Mouse (Mus musculus): ENCODE measurements around the gene Myom1. TPM values are rescaled to one million over a fixed set of nuclear protein-coding genes. Genes with fewer than 3 reads are reported as not detected.
A peak's percentile ranks its signal among the peaks of the same experiment; 100 is the strongest.

The Myom1 gene
- polyA plus RNA-seq, 1 experiment from 2014 or later: 1.6 TPM

- H3K36me3 ChIP-seq: no peaks in the 10 kb centered on the region
- no peaks in the 10 kb centered on the region for H3K9me3 ChIP-seq
- 89% methylated on average over 8 of the region's 8 CpGs for WGBS
- no peak overlapping the region for H3K9ac ChIP-seq
- no peak for ATAC-seq (ENCODE audit: low FRiP score)
- no peak overlapping the region for H3K4me2 ChIP-seq
- H3K27me3 ChIP-seq: no peaks in the 10 kb centered on the region
- no peak overlapping the region for H3K27ac ChIP-seq
- peaks cover 5% of the 10 kb centered on the region; the same call in 1 of the 2 replicates for H3K4me1 ChIP-seq (replicated peaks)
- H3K4me3 ChIP-seq: no peak overlapping the region
Measured at GRCm38 (mm10) chr17:71055203-71055894, 52.9 kb downstream of the Myom1 start.

GRCm38 (mm10) chr17:71056405-71056804 lies 54.0 kb downstream of the Myom1 start:
- H3K4me2 ChIP-seq: no peak overlapping the region
- H3K27me3 ChIP-seq: no peaks in the 10 kb centered on the region
- no peaks in the 10 kb centered on the region for H3K36me3 ChIP-seq
- 77% methylated on average over 7 of the region's 7 CpGs for whole genome bisulfite sequencing
- H3K4me1 ChIP-seq (replicated peaks): peaks cover 5% of the 10 kb centered on the region; the same call in 1 of the 2 replicates
- H3K27ac ChIP-seq: no peak overlapping the region
- H3K9me3 ChIP-seq: no peaks in the 10 kb centered on the region
- no peak overlapping the region for H3K9ac ChIP-seq
- no peak overlapping the region for H3K4me3 ChIP-seq
- no peak for ATAC-seq (ENCODE audit: low FRiP score)

- H3K9me3 ChIP-seq: no peaks in the 10 kb centered on the region
- ATAC-seq (ENCODE audit: low FRiP score): 0 out of 2 replicates have a peak, but pooled peaks have one; percentile 28
- peaks cover 5% of the 10 kb centered on the region; the same call in 1 of the 2 replicates for H3K4me1 ChIP-seq (replicated peaks)
- no peak overlapping the region for H3K4me3 ChIP-seq
- no peak overlapping the region for H3K9ac ChIP-seq
- no peak overlapping the region for H3K27ac ChIP-seq
- WGBS: 73% methylated on average over 3 of the region's 3 CpGs
- H3K4me2 ChIP-seq: no peak overlapping the region
- no peaks in the 10 kb centered on the region for H3K36me3 ChIP-seq
- H3K27me3 ChIP-seq: no peaks in the 10 kb centered on the region
Measured at GRCm38 (mm10) chr17:71057758-71058157, 55.3 kb downstream of the Myom1 start.

- Histone ChIP-seq H3K4me1 (replicated peaks) (peaks cover 5% of the 10 kb centered on the region; the same call in 1 of the 2 replicates), H3K9me3 (no peaks in the 10 kb centered on the region), H3K9ac (no peak overlapping the region), H3K4me2 (no peak overlapping the region), H3K36me3 (no peaks in the 10 kb centered on the region), H3K27ac (no peak overlapping the region), H3K27me3 (no peaks in the 10 kb centered on the region), H3K4me3 (no peak overlapping the region)
- ATAC-seq (ENCODE audit: low FRiP score): no peak
- WGBS: 79% methylated on average over 3 of the region's 3 CpGs
Measured at GRCm38 (mm10) chr17:71059213-71059612, 56.8 kb downstream of the Myom1 start.

- Histone ChIP-seq H3K27ac (no peak overlapping the region), H3K4me3 (no peak overlapping the region), H3K4me1 (replicated peaks) (no peaks in the 10 kb centered on the region), H3K4me2 (no peak overlapping the region), H3K36me3 (no peaks in the 10 kb centered on the region), H3K9me3 (no peaks in the 10 kb centered on the region), H3K27me3 (no peaks in the 10 kb centered on the region), H3K9ac (no peak overlapping the region)
- no peak for ATAC-seq (ENCODE audit: low FRiP score)
- 48% methylated on average over 5 of the region's 5 CpGs for WGBS
Measured at GRCm38 (mm10) chr17:71062049-71062560, 59.7 kb downstream of the Myom1 start.

- H3K9me3 ChIP-seq: no peaks in the 10 kb centered on the region
- H3K9ac ChIP-seq: no peak overlapping the region
- H3K4me2 ChIP-seq: no peak overlapping the region
- 73% methylated on average over 13 of the region's 13 CpGs for WGBS
- no peak overlapping the region for H3K27ac ChIP-seq
- no peak for ATAC-seq (ENCODE audit: low FRiP score)
- H3K27me3 ChIP-seq: no peaks in the 10 kb centered on the region
- H3K4me1 ChIP-seq (replicated peaks): no peaks in the 10 kb centered on the region
- no peak overlapping the region for H3K4me3 ChIP-seq
- no peaks in the 10 kb centered on the region for H3K36me3 ChIP-seq
Measured at GRCm38 (mm10) chr17:71062870-71063602, 60.6 kb downstream of the Myom1 start.

GRCm38 (mm10) chr17:71064463-71065014 lies 62.1 kb downstream of the Myom1 start:
- 64% methylated on average over 7 of the region's 7 CpGs for WGBS
- Histone ChIP-seq H3K4me2 (no peak overlapping the region), H3K9ac (no peak overlapping the region), H3K36me3 (no peaks in the 10 kb centered on the region), H3K27me3 (no peaks in the 10 kb centered on the region), H3K27ac (no peak overlapping the region), H3K4me3 (no peak overlapping the region), H3K9me3 (no peaks in the 10 kb centered on the region), H3K4me1 (replicated peaks) (no peaks in the 10 kb centered on the region)
- ATAC-seq (ENCODE audit: low FRiP score): no peak

- WGBS: 82% methylated on average over 6 of the region's 6 CpGs
- no peaks in the 10 kb centered on the region for H3K36me3 ChIP-seq
Measured at GRCm38 (mm10) chr17:71065127-71065526, 62.7 kb downstream of the Myom1 start.

GRCm38 (mm10) chr17:71069176-71069575 lies 66.7 kb downstream of the Myom1 start:
- Histone ChIP-seq H3K36me3 (no peaks in the 10 kb centered on the region), H3K9me3 (no peaks in the 10 kb centered on the region), H3K4me3 (no peak overlapping the region), H3K9ac (no peak overlapping the region), H3K27ac (no peak overlapping the region), H3K4me1 (replicated peaks) (no peaks in the 10 kb centered on the region), H3K4me2 (no peak overlapping the region), H3K27me3 (no peaks in the 10 kb centered on the region)
- ATAC-seq (ENCODE audit: low FRiP score): no peak
- 69% methylated on average over 9 of the region's 9 CpGs for WGBS

More at GRCm38 (mm10) chr17:71065127-71065526, 62.7 kb downstream of the Myom1 start:
- Histone ChIP-seq H3K9me3 (no peaks in the 10 kb centered on the region), H3K4me2 (no peak overlapping the region), H3K27ac (no peak overlapping the region), H3K27me3 (no peaks in the 10 kb centered on the region), H3K4me3 (no peak overlapping the region), H3K4me1 (replicated peaks) (no peaks in the 10 kb centered on the region), H3K9ac (no peak overlapping the region)
- ATAC-seq (ENCODE audit: low FRiP score): no peak; the same call in 1 of the 2 replicates

GRCm38 (mm10) chr17:71071958-71072357 lies 69.5 kb downstream of the Myom1 start:
- no peaks in the 10 kb centered on the region for H3K4me1 ChIP-seq (replicated peaks)
- no peak overlapping the region for H3K4me3 ChIP-seq
- H3K9me3 ChIP-seq: no peaks in the 10 kb centered on the region
- 93% methylated on average over 10 of the region's 10 CpGs for WGBS
- no peak overlapping the region for H3K27ac ChIP-seq
- no peaks in the 10 kb centered on the region for H3K27me3 ChIP-seq
- no peaks in the 10 kb centered on the region for H3K36me3 ChIP-seq
- H3K4me2 ChIP-seq: no peak overlapping the region
- ATAC-seq (ENCODE audit: low FRiP score): no peak
- H3K9ac ChIP-seq: no peak overlapping the region

GRCm38 (mm10) chr17:71074386-71074785 lies 72.0 kb downstream of the Myom1 start:
- no peaks in the 10 kb centered on the region for H3K9me3 ChIP-seq
- H3K4me2 ChIP-seq: no peak overlapping the region
- 72% methylated on average over 4 of the region's 4 CpGs for WGBS
- no peak overlapping the region for H3K27ac ChIP-seq
- no peak overlapping the region for H3K4me3 ChIP-seq
- no peaks in the 10 kb centered on the region for H3K36me3 ChIP-seq
- ATAC-seq (ENCODE audit: low FRiP score): no peak
- H3K27me3 ChIP-seq: no peaks in the 10 kb centered on the region
- no peak overlapping the region for H3K9ac ChIP-seq
- H3K4me1 ChIP-seq (replicated peaks): no peaks in the 10 kb centered on the region

GRCm38 (mm10) chr17:71081986-71082385 lies 79.6 kb downstream of the Myom1 start:
- H3K4me1 ChIP-seq (replicated peaks): no peaks in the 10 kb centered on the region
- H3K4me3 ChIP-seq: no peak overlapping the region
- no peaks in the 10 kb centered on the region for H3K27me3 ChIP-seq
- no peak overlapping the region for H3K4me2 ChIP-seq
- no peak overlapping the region for H3K27ac ChIP-seq
- no peak overlapping the region for H3K9ac ChIP-seq
- H3K36me3 ChIP-seq: no peaks in the 10 kb centered on the region
- 69% methylated on average over 7 of the region's 7 CpGs for WGBS
- ATAC-seq (ENCODE audit: low FRiP score): no peak
- no peaks in the 10 kb centered on the region for H3K9me3 ChIP-seq

Measured in hindbrain, embryonic 13.5 days (tissue).